Mouse (Mus musculus): ENCODE results near the gene Nectin3.
"Not testable (repeated sequence)": the region's sequence is repeated elsewhere in the genome, so short reads cannot be mapped to it uniquely, and the experiment has no call there.

Gene Nectin3

DNA sequence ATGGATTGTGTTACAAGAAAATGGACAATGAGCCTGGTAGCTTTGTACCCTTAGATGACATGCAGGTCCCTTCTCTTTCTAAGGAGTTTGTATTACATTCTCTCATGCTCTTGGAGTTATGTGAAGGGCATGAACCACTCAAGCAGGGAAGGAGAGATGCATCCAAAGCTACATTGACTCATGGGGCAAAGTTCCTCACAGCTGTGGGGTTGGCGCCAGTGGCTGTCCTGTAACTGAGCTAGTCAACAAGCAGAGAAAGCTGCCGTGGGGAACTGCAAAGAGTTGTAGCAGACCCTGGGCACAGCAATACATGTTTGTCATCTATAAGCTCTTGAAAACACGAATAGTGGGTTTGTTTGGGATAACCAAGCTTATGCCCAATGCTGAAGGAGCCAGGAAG is 82.1 kb downstream of the Nectin3 start:
- no peak for DNase-seq (ENCODE audit: low spot score)

DNA sequence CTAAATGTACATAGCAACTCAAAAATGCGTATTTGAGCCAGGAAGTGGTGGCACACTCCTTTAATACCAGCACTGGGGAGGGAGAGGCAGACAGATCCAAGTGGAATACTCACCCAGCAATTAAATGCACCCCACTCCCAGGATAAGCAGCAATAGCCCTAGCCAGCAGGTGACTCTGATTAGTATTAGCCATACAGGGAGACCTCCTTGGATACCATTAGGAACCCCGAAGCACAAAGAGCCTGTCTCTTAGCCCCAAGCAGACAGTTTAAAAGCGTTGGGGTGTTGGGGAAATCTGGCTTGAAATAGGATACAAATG is 87.6 kb downstream of the Nectin3 start:
- DNase-seq (ENCODE audit: low spot score) = no peak

DNA sequence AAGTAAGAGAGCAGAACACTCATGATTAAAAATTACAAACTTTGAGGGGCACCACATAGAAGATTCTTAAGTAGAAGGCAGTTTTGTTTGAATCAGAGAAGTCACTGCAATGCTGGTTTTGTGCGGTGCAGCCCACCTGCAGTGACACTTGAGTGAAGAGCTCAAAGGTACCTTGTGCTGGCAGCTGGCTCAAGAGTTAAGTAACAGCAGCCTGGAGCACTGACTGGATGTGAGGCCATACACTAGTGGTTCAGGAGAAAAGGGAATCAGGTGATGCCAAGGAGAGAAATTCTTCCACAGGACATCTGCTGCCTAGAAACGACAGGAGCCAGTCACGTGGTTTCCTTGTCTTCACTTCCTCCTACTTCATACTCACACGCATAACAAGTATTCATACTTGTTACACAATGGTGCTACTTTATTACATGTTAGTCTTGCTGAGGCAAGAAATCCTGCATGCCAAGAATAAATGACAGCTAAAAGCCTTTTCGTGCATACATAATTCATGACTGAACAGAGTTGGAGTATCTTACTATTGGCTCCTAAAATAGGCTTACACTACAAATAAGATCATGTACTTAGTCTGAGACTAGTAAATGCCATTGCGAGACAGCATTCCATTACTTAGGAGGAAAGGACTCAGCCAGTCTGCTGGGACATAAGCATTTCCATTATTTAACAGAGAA is 88.1 kb downstream of the Nectin3 start:
- no peak for DNase-seq (ENCODE audit: low spot score)

DNA sequence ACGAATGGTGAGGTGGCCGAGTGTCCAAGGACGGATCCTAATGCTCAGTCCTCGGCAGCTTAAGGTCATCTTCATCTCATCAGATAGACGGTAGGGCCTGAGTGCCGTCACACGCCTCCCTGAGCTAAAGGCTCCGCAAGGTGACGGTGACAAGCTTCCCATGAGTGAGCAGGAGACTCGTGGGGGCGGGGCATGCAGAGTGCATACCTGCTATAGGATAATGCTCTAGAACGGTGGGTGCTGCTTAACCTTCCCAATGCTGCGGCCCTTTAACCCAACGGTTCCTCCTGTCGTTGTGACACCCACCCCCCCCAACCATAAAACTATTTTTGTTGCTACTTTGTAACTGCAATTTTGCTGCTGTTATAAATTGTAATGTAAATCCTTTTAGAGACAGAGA is 90.3 kb downstream of the Nectin3 start:
- no peak for DNase-seq (ENCODE audit: low spot score)

DNA sequence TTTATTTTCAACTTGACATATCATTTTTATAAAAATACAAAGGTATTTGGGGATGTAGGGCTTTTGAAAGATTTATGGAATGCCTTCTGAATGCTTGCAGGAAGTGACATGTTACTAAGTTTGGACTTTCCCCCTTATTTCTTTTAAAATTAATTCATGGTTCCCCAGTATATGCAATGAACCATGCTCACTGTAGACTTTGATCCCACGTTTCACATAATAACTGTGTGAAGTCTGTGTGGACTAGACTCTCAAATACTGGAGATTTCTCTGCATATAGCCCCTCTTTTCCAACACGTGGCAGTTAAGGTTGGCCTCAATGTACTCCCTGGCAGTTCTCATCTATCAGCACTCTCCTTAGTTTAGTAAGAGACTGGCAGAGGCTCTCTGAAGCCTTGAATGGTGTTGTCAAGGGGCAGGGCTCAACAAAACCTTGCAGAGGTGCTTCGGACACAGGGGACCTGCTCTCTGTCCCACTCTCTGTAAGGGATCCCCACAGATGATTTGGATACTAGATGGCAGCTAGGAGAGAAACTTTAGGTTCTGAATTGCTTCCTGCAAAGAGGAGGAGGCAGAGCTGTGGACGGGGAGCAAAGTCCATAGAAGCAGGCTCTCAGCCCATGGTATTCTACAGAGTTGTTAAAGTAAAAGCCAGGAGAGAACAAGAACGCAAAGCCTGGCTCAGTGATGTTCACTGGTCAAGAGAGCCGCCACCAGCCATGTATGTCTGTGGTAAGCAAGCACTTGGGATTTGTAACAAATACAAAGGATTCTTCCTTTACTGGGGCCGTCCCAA is 91.3 kb downstream of the Nectin3 start:
- DNase-seq (ENCODE audit: low spot score) = no peak

DNA sequence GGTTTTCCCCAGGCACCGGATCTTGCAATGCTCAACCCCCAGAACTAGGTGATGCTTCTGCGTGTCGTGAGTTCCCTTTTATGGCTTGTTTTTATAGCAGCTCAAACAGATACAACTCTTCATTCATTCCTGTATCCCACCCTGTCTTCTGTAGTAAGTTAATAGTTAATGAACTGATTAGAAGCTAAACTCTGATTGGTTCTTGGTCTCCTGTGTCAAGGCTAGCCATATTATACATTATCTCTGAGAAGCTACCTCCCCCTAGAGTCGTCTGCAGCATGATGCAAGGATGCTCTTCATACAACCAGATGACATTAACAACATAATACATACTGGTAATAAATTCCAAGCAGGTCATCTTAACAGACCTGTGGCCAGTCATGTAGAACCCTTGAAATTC is 100.4 kb downstream of the Nectin3 start:
- no peak for DNase-seq (ENCODE audit: low spot score)

DNA sequence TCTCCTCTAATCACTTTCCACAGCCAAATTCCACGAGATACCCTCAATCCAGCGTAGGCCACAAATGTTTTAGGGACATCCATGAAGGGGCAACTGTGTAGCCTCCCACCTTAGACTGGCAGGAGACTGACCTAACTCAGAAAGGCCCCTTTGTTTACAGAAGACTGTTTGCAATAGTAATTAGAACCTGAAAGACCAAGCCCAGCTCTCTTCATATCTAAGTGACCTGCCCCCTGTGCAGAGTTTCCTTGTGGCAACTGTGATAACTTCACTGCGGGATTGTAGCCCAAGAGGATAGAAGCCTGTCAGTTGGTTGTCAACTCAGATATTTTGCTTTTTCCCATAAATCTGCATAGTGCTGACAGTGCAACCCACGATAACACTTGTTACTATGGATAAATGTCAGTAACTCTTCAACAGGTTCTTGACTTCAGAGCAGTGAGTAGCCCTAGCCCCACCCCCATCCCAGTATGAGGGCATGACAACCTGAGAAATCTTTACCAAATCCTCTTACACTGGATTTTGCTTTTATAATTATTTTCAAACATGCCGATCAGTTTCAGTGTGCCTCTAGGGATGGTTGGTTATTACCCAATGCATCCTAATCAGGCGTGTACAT is 108.8 kb downstream of the Nectin3 start:
- no peak for DNase-seq (ENCODE audit: low spot score)

DNA sequence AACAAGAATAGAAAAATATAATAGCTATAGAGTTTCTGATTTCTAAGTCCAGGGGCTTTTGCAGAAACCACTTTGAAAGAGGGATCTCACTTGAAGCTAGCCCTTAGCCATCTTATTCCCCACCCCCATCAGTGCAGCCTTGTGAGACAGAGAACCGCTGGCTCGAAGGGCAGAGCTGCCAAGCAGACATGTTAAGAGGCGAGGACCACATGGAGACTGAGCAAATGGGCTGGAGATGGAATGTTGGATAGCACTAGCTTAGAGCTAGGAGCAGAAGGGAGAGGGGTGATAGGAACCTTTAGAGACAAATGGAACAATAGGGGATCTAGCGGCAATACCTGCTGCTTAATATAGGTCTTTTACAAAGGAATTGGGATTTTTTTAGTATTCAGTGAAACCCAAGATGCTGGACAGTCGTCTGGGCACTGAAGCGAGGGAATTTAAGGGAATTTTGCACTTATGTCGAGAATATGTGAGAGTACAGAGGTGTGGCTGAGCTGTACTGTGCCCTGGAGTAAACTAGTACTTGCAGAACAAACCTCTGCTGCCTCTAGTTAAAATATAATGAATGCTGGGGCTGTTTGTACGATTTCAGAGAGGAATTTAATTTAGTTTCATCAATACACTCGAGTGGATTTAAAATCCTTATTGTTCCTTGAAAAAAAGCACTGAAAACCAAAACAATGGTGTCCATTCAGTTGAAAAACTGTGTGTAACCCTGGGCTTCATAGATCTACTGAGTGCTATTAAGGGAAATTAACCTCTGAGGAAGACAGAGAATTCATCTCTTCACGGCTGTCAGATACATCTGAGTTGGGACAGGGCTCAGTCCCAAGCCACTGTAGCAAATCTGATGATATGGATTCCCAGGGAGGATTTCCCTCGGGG is 109.6 kb downstream of the Nectin3 start:
- DNase-seq (ENCODE audit: low spot score) = no peak

DNA sequence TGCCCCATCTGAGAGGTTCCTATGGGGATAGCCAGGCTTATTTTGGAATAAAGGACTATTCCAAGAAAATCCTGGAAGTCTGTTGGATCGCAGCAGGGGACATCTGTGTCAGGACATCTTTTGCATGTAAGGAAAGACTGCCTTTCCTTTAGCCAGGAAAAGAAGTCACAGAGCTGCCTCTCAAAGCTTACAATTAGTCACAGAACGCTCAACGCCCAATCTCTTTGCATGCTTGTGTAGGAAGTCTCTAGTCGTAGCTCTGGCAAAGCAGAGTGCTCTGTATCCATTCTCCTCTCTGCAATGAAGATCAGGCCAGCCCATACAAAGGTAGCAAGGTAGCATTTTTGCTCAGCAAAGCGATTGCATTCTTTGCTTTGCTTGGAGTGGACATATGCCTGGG is 114.0 kb downstream of the Nectin3 start:
- DNase-seq (ENCODE audit: low spot score) = no peak

DNA sequence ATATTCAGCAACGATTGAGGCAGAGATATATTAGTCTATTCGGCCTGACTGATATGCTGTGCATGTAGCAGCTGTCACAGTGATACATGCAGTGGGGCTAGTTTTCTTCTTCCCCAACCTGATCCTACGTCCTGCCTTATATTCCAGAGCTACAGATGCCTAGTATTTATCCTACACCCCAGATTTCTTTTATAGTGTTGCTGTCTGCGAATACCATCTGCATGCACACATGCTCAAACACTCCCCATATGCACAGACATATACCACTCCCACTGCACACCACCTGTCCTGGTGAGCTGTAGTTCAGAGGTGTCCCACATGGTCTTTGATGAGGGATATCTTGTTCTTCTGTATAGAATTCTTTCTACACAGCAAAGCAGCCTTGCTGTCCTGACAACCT is 115.0 kb downstream of the Nectin3 start:
- DNase-seq (ENCODE audit: low spot score) = no peak

DNA sequence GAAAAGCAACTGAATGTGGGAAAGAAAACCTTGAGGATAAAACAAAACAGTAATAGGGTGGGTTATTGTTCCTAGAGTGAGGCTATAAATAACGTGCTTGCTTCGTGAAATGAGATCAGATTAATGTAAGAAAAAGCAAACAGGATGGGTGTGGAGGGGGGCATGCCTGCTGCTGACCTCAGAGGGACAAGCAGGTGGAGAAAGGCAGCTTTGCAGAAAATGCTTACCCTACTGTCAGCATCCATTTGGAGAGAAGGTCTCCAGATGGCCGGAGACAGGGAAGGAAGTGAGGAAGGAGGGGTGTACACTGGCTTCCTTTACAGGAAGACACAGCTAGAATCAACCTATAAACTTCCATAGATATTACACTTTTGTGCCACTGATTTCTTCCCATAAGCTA is 121.8 kb downstream of the Nectin3 start:
- DNase-seq (ENCODE audit: low spot score) = no peak

DNA sequence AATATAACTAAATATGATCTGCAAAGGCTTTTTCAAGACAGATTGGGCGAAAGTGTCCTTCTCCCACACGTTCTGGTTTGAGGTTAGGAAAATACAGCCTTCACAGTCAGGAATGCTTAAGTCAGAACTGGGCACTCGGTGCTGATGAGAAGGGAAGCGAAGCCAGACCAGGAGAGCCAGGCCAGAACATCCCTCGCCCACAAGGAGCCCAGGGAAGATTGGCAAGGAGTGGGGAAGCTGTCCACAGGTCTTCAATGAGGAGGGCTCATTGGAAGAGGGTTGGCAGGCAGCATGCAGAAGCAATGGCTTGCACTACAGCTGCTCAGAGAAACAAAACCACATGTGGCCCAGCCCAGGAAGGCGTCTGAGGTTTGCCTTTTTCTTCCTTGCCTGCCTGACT is 136.3 kb downstream of the Nectin3 start:
- no peak for DNase-seq (ENCODE audit: low spot score)

DNA sequence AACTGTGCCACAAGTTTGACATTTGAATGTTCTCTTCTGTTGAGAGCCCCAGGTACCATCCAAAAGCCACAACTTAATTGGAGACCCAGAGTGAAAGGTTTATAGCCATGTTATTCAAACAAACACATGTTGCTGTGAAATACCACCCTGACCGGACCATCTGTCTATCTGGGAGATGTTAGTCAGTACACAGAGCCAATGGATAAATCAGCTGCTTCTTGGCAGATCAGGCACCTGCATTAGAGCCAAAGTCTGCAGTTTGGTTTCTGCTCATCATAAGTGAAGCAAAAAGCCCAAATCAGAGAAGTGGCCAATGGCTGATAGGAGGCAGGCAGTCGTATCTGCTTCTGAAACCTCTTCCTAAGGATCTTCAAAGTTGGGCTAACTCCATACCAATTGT is 140.7 kb downstream of the Nectin3 start:
- not testable (repeated sequence) for DNase-seq (ENCODE audit: low spot score)

DNA sequence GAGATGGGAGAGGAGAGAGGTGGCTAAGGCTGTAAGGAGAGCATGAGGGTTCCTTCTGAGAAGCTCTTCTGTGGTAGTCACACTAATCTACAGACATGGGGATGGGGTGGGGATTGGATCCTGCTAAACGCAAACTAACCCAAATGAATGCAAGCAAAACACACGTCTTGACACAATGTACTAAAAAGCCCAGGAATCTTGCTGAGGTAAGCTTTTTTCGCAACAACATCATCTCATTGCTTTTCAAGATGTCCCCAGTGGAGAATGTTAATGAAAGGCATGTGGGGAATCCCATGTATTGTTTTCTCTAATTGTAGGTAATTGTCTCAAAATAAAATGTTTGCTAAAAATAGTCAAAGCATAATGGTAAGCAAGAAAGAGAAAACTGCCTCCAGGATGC is 141.7 kb downstream of the Nectin3 start:
- DNase-seq (ENCODE audit: low spot score) = no peak
